Mouse (Mus musculus) cerebellum, adult 9-10 months (tissue): Measurements from ENCODE around the gene Zfp983.
"Not testable (repeated sequence)": the region's sequence is repeated elsewhere in the genome, so short reads cannot be mapped to it uniquely, and the experiment has no call there.

Experiments used
- DNase-seq: peaks from one replicate; pipeline ENCODE4 v3.0.0; 2022

The Zfp983 gene

DNA sequence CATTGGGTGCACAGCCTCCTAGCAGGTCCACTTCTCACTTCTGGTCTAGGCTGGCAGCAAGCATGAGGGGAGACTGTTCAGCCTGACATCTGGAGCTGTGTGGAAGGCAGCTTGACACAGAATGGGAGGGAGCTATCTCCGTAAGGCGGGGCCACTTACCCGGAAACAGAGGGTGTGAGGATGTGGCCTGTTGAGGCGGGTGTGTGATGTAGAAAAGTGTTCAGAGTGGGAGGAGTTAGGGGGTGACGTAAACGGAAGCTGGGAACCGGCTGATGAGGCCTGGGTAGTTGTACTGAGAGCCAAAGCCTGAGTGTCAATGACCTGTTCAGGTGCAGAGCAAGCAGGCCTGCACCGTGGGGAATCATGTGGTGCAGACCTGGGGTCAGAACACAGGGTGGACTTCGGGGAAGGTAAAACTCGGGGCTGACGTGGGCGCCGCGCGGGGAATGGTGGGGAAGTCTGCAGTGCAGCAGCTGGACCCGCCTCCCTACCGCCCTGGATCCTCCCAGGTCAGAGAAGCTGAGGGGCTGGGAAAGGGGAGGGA is at the start of gene Zfp983:
Zfp983 (plus strand) TSS at position 261 of the 544 bp plus-strand sequence.
- peak; percentile 68 for DNase-seq

DNA sequence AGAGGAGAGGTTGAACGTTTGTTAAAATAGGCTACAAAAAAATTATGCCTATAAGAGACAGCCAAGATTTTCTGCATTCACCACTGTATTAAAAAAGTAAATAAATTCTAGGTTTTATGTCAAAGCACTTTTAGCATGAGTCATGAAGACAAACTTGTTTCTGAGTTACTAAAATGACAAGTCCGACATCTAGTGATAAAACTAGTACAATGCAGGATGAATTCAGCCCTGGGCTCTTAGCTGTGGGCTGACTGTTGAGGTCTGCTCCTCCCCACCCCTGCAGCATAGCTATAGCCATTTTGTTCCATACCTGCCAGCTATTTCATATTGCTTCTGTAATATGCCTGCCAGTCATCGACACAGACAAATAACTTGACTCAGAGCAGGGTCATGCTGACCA is 34.1 kb upstream of the Zfp983 start:
- DNase-seq, result no peak

- DNase-seq, result no peak
Observed at GRCm38 (mm10) chr17:21617352-21617751, 33.1 kb upstream of the Zfp983 start.

GRCm38 (mm10) chr17:21623647-21624046 is 26.8 kb upstream of the Zfp983 start:
- no peak for DNase-seq

- DNase-seq, result not testable (repeated sequence)
Observed at GRCm38 (mm10) chr17:21635758-21636157, 14.7 kb upstream of the Zfp983 start.

GRCm38 (mm10) chr17:21648791-21649190 is 1.6 kb upstream of the Zfp983 start:
- DNase-seq, result no peak

- DNase-seq, result no peak
Observed at GRCm38 (mm10) chr17:21649936-21650335, 488 bp upstream of the Zfp983 start.

DNA sequence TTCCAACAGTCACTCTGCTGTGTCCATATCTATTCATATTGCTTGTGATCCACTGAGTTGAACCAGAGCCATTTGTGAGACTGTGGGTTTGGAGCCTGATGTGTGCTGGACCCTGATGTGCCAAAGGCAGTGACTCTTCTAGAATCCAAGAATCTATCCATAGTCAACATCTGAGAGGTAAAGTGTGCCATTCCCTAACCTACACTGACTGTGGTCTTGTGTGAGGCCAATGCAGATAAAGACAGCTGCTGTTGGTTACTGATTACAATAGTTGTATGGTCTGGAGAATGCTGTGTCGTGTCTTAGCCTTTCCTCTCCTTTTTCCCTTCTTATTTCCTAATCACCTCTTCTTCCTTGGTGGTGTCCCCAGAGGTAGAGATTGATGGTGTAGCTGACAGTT is 28.4 kb downstream of the Zfp983 start:
- not testable (repeated sequence) for DNase-seq

DNA sequence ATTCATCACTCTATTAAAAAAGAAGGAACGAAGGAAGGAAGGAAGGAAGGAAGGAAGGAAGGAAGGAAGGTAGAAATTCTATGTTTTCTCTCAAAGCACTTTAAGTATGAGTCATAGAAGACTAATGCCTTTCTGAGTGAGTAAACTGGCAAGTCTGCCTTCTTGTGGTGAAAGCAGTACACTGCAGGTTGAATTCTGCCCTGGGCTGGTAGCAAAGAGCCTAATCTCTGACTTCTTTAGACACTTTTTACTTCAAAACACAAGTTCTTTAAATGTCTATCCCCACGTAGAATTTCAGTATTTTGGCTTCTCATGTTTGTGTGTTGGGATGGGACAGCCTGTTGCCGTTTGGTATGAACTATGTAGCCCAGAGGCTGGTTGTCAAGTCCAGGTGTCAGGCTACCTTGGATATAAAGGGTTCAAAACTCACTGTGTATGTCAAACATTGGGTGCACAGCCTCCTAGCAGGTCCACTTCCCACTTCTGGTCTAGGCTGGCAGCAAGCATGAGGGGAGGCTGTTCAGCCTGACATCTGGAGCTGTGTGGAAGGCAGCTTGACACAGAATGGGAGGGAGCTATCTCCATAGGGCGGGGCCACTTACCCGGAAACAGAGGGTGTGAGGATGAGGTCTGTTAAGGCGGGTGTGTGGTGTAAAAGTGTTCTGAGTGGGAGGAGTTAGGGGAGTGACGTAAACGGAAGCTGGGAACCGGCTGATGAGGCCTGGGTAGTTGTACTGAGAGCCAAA is 29.0 kb downstream of the Zfp983 start:
- DNase-seq, result peak; percentile 85

GRCm38 (mm10) chr17:21680019-21680376 is 29.6 kb downstream of the Zfp983 start:
- DNase-seq, result not testable (repeated sequence)

GRCm38 (mm10) chr17:21691560-21691959 is 41.1 kb downstream of the Zfp983 start, which contains the start of gene Gm10226:
Gm10226 (plus strand) TSS chr17:21691860.
- no peak for DNase-seq

GRCm38 (mm10) chr17:21693342-21693741 is 42.9 kb downstream of the Zfp983 start:
- DNase-seq, result no peak

DNA sequence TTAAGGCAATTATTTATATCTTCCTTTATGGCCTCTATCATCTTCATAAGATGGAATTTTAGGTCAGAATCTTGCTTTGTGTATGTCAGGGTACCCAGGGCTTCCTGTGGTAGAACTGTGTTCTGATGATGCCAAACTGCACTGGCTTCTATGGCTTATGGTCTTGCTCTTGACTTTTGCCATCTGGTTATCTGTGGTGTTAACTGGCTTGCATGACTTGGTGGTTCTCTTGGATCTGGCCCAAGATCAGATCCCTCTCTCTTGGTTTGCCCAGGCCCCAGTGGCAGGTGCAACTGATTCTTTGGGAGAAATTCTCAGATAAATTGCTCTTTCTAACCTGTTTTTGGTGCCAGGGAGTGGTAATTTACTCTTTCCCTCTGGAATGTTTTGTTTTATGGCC is 45.6 kb downstream of the Zfp983 start:
- DNase-seq, result no peak

DNA sequence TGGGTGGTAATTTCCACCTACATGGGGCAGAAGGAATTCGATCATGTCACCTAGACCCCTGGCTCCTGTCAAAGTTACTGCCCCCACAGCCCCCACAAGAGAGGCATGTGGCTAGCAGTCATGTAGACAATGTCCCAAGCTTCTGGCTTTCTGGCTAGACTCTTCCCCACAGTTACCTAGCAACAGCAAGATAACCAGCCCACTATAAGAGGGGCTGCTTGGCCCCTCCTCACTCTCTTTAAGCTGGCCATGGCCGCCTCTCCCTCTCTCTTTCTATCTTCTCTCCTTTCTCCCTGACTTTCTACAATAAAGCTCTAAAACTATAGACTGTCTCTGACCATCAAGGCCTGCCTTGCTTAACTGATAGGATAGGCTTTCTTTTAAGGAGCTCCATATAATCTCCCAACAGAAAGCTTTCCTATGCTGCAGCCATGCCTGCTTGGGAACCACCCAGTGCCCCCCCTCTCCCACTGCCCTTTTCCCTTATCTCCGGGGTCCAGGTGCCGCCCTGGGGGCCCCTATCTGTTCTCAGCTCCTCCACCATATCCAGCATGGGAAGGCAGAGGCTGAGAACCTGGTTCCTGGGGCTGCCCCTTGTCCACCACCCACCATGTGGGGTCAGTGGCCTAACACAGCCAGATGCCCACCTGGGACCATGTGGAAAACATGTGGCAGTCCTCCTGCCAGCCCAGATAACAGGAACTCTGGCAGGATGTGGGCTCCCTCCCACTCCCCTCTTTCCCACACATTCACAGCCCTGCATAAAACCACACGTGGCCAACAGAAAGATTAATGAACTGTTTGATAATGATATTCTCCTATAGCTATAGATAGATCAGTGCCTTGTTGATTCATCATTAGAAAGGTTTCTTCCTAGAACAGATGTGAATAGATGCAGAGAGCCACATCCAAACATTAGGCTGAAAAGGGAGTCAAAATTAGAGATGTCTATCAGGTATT is 52.1 kb downstream of the Zfp983 start:
- no peak for DNase-seq

GRCm38 (mm10) chr17:21703414-21703813 is 53.0 kb downstream of the Zfp983 start:
- DNase-seq, result no peak

DNA sequence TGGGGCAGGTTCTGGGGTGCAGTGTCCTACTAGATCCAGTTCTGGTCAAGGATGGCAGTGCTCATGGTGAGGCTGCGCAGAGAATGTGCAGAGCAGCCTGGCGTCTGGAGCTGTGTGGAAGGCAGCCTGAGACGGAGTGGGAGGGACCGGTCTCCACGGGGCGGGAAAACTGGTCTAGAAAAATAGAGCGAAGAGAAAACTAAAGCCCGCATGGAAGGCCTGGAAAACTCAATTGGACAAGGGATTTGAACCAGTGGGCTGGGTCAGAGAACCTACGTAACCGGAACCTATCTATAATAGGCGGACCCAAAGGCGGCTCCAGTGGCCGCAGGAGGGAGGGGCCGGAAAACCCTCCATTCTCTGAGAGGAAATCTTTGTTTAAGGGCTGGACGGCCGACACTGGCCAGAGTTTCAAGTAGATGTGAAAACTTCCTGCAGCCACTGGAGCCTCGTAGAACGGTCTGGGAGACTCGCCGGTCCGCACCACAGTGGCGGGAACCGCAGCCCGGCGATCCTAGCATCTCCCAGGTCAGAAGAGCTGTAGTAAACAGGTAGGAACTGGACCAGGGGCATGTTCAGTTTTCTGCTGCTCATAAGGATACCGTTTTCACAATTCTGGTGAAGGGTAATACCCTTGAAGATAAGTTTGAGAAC is 57.0 kb downstream of the Zfp983 start, which contains the start of gene Zfp760:
Zfp760 (plus strand) TSS at position 399 of the 654 bp plus-strand sequence.
- DNase-seq, result peak; percentile 86

- DNase-seq, result no peak
Observed at GRCm38 (mm10) chr17:21708401-21708800, 58.0 kb downstream of the Zfp983 start.
